Mouse (Mus musculus) liver, embryonic 16.5 days (tissue): Measurements from ENCODE around the gene Tmem52b. TPM values are rescaled to one million over a fixed set of nuclear protein-coding genes. Genes with fewer than 3 reads are reported as not detected.

Experiments
- ATAC-seq: fragments of 200-750 bp; cut with Nextera tagmentation; 2 replicates; pipeline ENCODE4 v1.8.0; 2017; ENCODE audit warnings: low read depth, mild to moderate bottlenecking, moderate number of reproducible peaks, moderate library complexity
- H3K27ac ChIP-seq: fragments of 300-500 bp; sonication (generic); 2 replicates; pipeline ENCODE4 v1.5.1; 2014; ENCODE audit warnings: mild to moderate bottlenecking, low read length
- H3K27me3 ChIP-seq: fragments of 300-500 bp; sonication (generic); 2 replicates; pipeline ENCODE4 v1.6.1; 2014; ENCODE audit warnings: low read depth, low read length, mixed read lengths; ENCODE audit not compliant: control insufficient read depth, insufficient read depth
- H3K36me3 ChIP-seq: fragments of 300-500 bp; sonication (generic); 2 replicates; pipeline ENCODE4 v1.6.1; 2014; ENCODE audit warnings: mild to moderate bottlenecking; ENCODE audit not compliant: control insufficient read depth, insufficient read depth
- H3K4me1 ChIP-seq: fragments of 300-500 bp; sonication (generic); 2 replicates; pipeline ENCODE4 v1.6.1; 2014; ENCODE audit warnings: low read depth, low read length, mixed read lengths; ENCODE audit not compliant: control insufficient read depth
- H3K4me2 ChIP-seq: fragments of 300-500 bp; sonication (generic); 2 replicates; pipeline ENCODE4 v1.6.1; 2014; ENCODE audit warnings: low read depth, low read length, mixed read lengths
- H3K4me3 ChIP-seq: fragments of 300-500 bp; sonication (generic); 2 replicates; pipeline ENCODE4 v1.5.1; 2014; ENCODE audit warnings: low read depth, mild to moderate bottlenecking, low read length
- H3K9ac ChIP-seq: fragments of 300-500 bp; sonication (generic); 2 replicates; pipeline ENCODE4 v1.6.1; 2014; ENCODE audit warnings: low read depth, low read length
- H3K9me3 ChIP-seq: fragments of 300-500 bp; sonication (generic); replicated peaks from 2 replicates; pipeline ENCODE4 v1.6.1; 2016; ENCODE audit warnings: low read length; ENCODE audit not compliant: control insufficient read depth
- WGBS: fragments of 180-500 bp; shearing (Covaris S2); extraction: QIAGEN DNeasy Blood & Tissue Kit; methylation state at CpG from one replicate; pipeline ENCODE4 v1.1.7; 2014; ENCODE audit not compliant: insufficient replicate concordance; 5-methylcytosine and 5-hydroxymethylcytosine counted together
- polyA plus RNA-seq: library from polyadenylated mRNA; unstranded; fragments of >200 nt; fragmentation: Nextera tagmentation; extraction: Ambion mirVana; gene quantifications from 2 replicates; pipeline ENCODE4 v1.2.1, GENCODE M21; 2015

Gene Tmem52b
- polyA plus RNA-seq, 1 experiment from 2014 or later = not detected

DNA sequence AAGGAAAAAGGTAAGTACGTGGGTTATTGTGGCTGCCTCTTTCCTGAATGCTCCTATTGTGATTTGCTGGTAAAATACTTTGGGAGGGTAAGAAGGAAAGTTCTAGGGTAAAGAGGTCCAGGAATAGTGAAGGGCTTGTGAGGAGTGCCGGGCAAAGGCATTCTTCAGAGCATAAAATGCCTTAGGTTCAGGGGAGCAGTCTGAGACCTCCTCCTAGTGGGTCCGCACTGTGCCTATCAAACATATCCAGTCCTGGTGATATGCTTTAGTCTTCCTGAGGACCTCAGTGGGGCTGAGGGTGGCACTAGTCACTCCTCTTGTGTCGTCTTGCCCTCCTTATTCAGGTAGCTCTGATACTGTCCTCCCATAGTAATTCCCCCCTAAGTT, 47.3 kb downstream of the Tmem52b start:
- H3K9ac ChIP-seq = no peak overlapping the region
- 41% methylated on average over 4 of the region's 4 CpGs for WGBS
- no peak for ATAC-seq

DNA sequence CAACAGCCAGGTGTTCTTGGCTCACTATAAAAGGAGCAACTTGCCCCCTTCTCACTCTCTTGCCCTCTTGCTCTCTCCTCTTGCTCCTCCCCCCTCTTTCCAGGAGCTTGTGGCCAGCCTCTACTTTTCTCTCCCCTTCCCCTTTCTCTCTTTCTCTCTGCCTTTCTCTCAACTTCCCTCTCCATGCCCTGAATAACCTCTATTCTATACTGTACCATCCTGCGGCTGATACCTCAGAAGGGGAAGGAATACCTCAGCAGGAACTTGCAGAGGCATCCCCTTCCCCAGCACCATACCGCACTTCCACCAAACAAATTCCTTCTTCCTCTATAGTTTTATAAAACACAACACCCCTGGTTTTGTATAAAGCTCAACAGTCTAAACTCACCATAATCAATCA, 52.9 kb downstream of the Tmem52b start:
- H3K9ac ChIP-seq = no peak overlapping the region
- no peak overlapping the region for H3K4me3 ChIP-seq
- no peaks in the 10 kb centered on the region for H3K36me3 ChIP-seq
- H3K4me1 ChIP-seq = no peaks in the 10 kb centered on the region
- ATAC-seq = no peak
- H3K4me2 ChIP-seq = no peak overlapping the region
- no peaks in the 10 kb centered on the region for H3K27me3 ChIP-seq
- WGBS = 14% methylated on average over 2 of the region's 2 CpGs
- no peak overlapping the region for H3K27ac ChIP-seq
- H3K9me3 ChIP-seq = no peaks in the 10 kb centered on the region

More for the DNA sequence above, 47.3 kb downstream of the Tmem52b start:
- Histone ChIP-seq H3K36me3 (no peaks in the 10 kb centered on the region), H3K4me2 (no peak overlapping the region), H3K9me3 (no peaks in the 10 kb centered on the region), H3K4me3 (no peak overlapping the region), H3K27ac (no peak overlapping the region), H3K4me1 (peaks cover 9% of the 10 kb centered on the region; the same call in 1 of the 2 replicates), H3K27me3 (no peaks in the 10 kb centered on the region)

Other genes with a start within 250 kb of the Tmem52b start
- 0.61 and 0.65 TPM in 2 replicates for gene Cd69, start 237.1 kb upstream of the Tmem52b start, polyA plus RNA-seq
- not detected in 2 replicates for gene 4922502D21Rik, start 180.8 kb upstream of the Tmem52b start, polyA plus RNA-seq
- 13.1 and 13.7 TPM in 2 replicates for gene Clec12a, start 169.9 kb upstream of the Tmem52b start, polyA plus RNA-seq
- gene Clec12b, start 126.7 kb upstream of the Tmem52b start, polyA plus RNA-seq = not detected in 2 replicates
- gene Clec1b, start 115.3 kb upstream of the Tmem52b start, polyA plus RNA-seq = 26.1 and 26.7 TPM in 2 replicates
- gene Clec9a, start 103.7 kb upstream of the Tmem52b start, polyA plus RNA-seq = 0.30 and 0.33 TPM in 2 replicates
- 0.21 and 0.36 TPM in 2 replicates for gene Clec1a, start 60.6 kb upstream of the Tmem52b start, polyA plus RNA-seq
- gene Olr1, start 5.4 kb upstream of the Tmem52b start, polyA plus RNA-seq = 1.2 and 1.3 TPM in 2 replicates
- gene Gabarapl1, start 20.6 kb downstream of the Tmem52b start, polyA plus RNA-seq = 28.4 and 28.6 TPM in 2 replicates
- gene Klre1, start 65.3 kb downstream of the Tmem52b start, polyA plus RNA-seq = 0.13 TPM in 1 of 2 replicates, not detected in the other
- gene Klrd1, start 79.2 kb downstream of the Tmem52b start, polyA plus RNA-seq = 0.68 and 1.0 TPM in 2 replicates
- 0.68 and 0.77 TPM in 2 replicates for gene Klrk1, start 111.3 kb downstream of the Tmem52b start, polyA plus RNA-seq
- gene Klrc3, start 130.8 kb downstream of the Tmem52b start, polyA plus RNA-seq = not detected in 2 replicates
- gene Klrc2, start 148.1 kb downstream of the Tmem52b start, polyA plus RNA-seq = 0.05 TPM in 1 of 2 replicates, not detected in the other
- gene Klrc1, start 166.4 kb downstream of the Tmem52b start, polyA plus RNA-seq = 0.39 and 0.45 TPM in 2 replicates
- gene Klri1, start 204.6 kb downstream of the Tmem52b start, polyA plus RNA-seq = 0.17 TPM in 1 of 2 replicates, not detected in the other
- 0.02 and 0.07 TPM in 2 replicates for gene Klri2, start 227.9 kb downstream of the Tmem52b start, polyA plus RNA-seq